Comparison of ENCODE assay signal across 13 mouse cellular contexts in genomic region chr3:42039632-42040031, GRCm38 (mm10).
DNase-seq lines count a peak whose midpoint lies in the region; ATAC-seq and TF ChIP-seq lines count a peak whose summit lies in the region.
"Had no signal": no experiment of that assay in that cellular context is flagged by ENCODE, and none has a peak within 500 bp of the region (broad histone marks: within the 10 kb centered on the region; RNA-seq: fewer than 3 reads in every experiment).

No protein-coding gene starts in this region.

- TF ChIP-seq POLR2A in myocyte (IDR thresholded peaks at IDR 0.05; ENCODE audit: insufficient read length, low read depth) = no peak

- H3K27me3 ChIP-seq in hindbrain, embryonic 11.5 days (ENCODE audit: control insufficient read depth, insufficient read depth, low read length) = no peaks in the 10 kb centered on the region
- no peaks in the 10 kb centered on the region for H3K27me3 ChIP-seq in hindbrain, embryonic 12.5 days
- H3K27me3 ChIP-seq in forebrain, embryonic 14.5 days (replicated peaks; ENCODE audit: control insufficient read depth, insufficient read depth, low read length) = no peaks in the 10 kb centered on the region
- no peaks in the 10 kb centered on the region for H3K27me3 ChIP-seq in myocyte (ENCODE audit: control insufficient read depth, insufficient read depth, insufficient read length)
- H3K27me3 ChIP-seq: intestine, embryonic 15.5 days; limb, embryonic 15.5 days had no signal

- ATAC-seq in hindbrain, embryonic 11.5 days (ENCODE audit: low FRiP score) = no peak
- ATAC-seq in hindbrain, embryonic 12.5 days (ENCODE audit: low FRiP score) = no peak
- ATAC-seq in forebrain, embryonic 14.5 days = no peak
- ATAC-seq in granulocyte monocyte progenitor cell, adult 5-6 weeks (replicated peaks; ENCODE audit: poor library complexity, severe bottlenecking) = no peak
- ATAC-seq: intestine, embryonic 15.5 days had no signal

- peak; percentile 2 for DNase-seq in hindbrain, embryonic 11.5 days (ENCODE audit: low spot score)
- peak; percentile 34 for DNase-seq in Muller cell, postnatal 12 days (ENCODE audit: inconsistent ontology term)
- peak; percentile 46 for DNase-seq in forebrain, embryonic 14.5 days (ENCODE audit: low spot score)
- no peak for DNase-seq in kidney, postnatal 25 days
- DNase-seq: adrenal gland, adult 2 months; kidney, postnatal 36 days; lung, embryonic 14.5 days; thymus, postnatal 36 days had no signal

- 29% methylated on average over 4 of the region's 4 CpGs for WGBS in hindbrain, embryonic 11.5 days
- 26% methylated on average over 4 of the region's 4 CpGs for WGBS in hindbrain, embryonic 12.5 days
- WGBS in forebrain, embryonic 14.5 days = 5% methylated on average over 4 of the region's 4 CpGs

- H3K4me1 ChIP-seq in hindbrain, embryonic 11.5 days (replicated peaks; ENCODE audit: control insufficient read depth, insufficient read depth, low read length) = no peaks in the 10 kb centered on the region
- H3K4me1 ChIP-seq in hindbrain, embryonic 12.5 days = no peaks in the 10 kb centered on the region
- no peaks in the 10 kb centered on the region for H3K4me1 ChIP-seq in forebrain, embryonic 14.5 days (ENCODE audit: control insufficient read depth, insufficient read depth, low read length)
- H3K4me1 ChIP-seq: intestine, embryonic 15.5 days; limb, embryonic 15.5 days had no signal

- H3K36me3 ChIP-seq in hindbrain, embryonic 11.5 days (ENCODE audit: control insufficient read depth, insufficient read depth, low read length) = no peaks in the 10 kb centered on the region
- no peaks in the 10 kb centered on the region for H3K36me3 ChIP-seq in hindbrain, embryonic 12.5 days
- no peaks in the 10 kb centered on the region for H3K36me3 ChIP-seq in forebrain, embryonic 14.5 days (ENCODE audit: control insufficient read depth, insufficient read depth, low read length)
- H3K36me3 ChIP-seq in myocyte (ENCODE audit: control insufficient read depth, insufficient read depth) = no peaks in the 10 kb centered on the region
- H3K36me3 ChIP-seq: intestine, embryonic 15.5 days; limb, embryonic 15.5 days had no signal

- no peak overlapping the region for H3K4me2 ChIP-seq in hindbrain, embryonic 11.5 days (replicated peaks; ENCODE audit: low read depth, low read length)
- H3K4me2 ChIP-seq in hindbrain, embryonic 12.5 days (replicated peaks) = no peak overlapping the region
- no peak overlapping the region for H3K4me2 ChIP-seq in forebrain, embryonic 14.5 days (ENCODE audit: low read length)
- peak overlapping the region; percentile 36 for H3K4me2 ChIP-seq in myocyte (ENCODE audit: low read depth)
- H3K4me2 ChIP-seq: intestine, embryonic 15.5 days; limb, embryonic 15.5 days; lung, embryonic 14.5 days had no signal

- H3K27ac ChIP-seq in hindbrain, embryonic 11.5 days (ENCODE audit: low read depth, low read length) = no peak overlapping the region
- H3K27ac ChIP-seq in hindbrain, embryonic 12.5 days = no peak overlapping the region
- H3K27ac ChIP-seq in forebrain, embryonic 14.5 days (ENCODE audit: low read depth, low read length) = no peak overlapping the region
- H3K27ac ChIP-seq: intestine, embryonic 15.5 days; limb, embryonic 15.5 days had no signal

- no peak overlapping the region for H3ac ChIP-seq in myocyte (ENCODE audit: control insufficient read depth, insufficient read length)

- H3K4me3 ChIP-seq in hindbrain, embryonic 11.5 days (ENCODE audit: low read depth, low read length) = no peak overlapping the region
- H3K4me3 ChIP-seq in hindbrain, embryonic 12.5 days = no peak overlapping the region
- H3K4me3 ChIP-seq in forebrain, embryonic 14.5 days (ENCODE audit: low read depth, low read length) = no peak overlapping the region
- H3K4me3 ChIP-seq in myocyte = no peak overlapping the region
- H3K4me3 ChIP-seq: intestine, embryonic 15.5 days; limb, embryonic 15.5 days had no signal

- H3K9me3 ChIP-seq in hindbrain, embryonic 11.5 days (ENCODE audit: control insufficient read depth, low read length) = no peaks in the 10 kb centered on the region
- H3K9me3 ChIP-seq in hindbrain, embryonic 12.5 days (replicated peaks) = no peaks in the 10 kb centered on the region
- no peaks in the 10 kb centered on the region for H3K9me3 ChIP-seq in forebrain, embryonic 14.5 days (replicated peaks; ENCODE audit: control insufficient read depth, low read length)
- H3K9me3 ChIP-seq: intestine, embryonic 15.5 days; limb, embryonic 15.5 days had no signal

- no peaks in the 10 kb centered on the region for H3K79me2 ChIP-seq in myocyte (ENCODE audit: control insufficient read depth, insufficient read depth)

- no peak overlapping the region for H3K9ac ChIP-seq in hindbrain, embryonic 11.5 days (ENCODE audit: low read depth, low read length)
- H3K9ac ChIP-seq in hindbrain, embryonic 12.5 days = no peak overlapping the region
- no peak overlapping the region for H3K9ac ChIP-seq in forebrain, embryonic 14.5 days (ENCODE audit: low read length)
- H3K9ac ChIP-seq: intestine, embryonic 15.5 days; limb, embryonic 15.5 days; lung, embryonic 14.5 days had no signal

TF ChIP-seq in myocyte, 11 proteins besides CTCF, POLR2A, EP300 and RAD21:
- TF ChIP-seq MAX (IDR thresholded peaks at IDR 0.05; ENCODE audit: low read depth) (no peak), REST (IDR thresholded peaks at IDR 0.05; ENCODE audit: insufficient read depth, insufficient read length) (no peak), MYOG (IDR thresholded peaks at IDR 0.05; ENCODE audit: control insufficient read depth in 1 of 3, insufficient read depth in 1 of 3, insufficient read length in 2 of 3, low read depth in 2 of 3) (no peak), TCF12 (IDR thresholded peaks at IDR 0.05; ENCODE audit: insufficient read depth, poor library complexity, severe bottlenecking) (no peak), TCF3 (IDR thresholded peaks at IDR 0.05; ENCODE audit: insufficient read length, low read depth) (no peak), E2F4 (IDR thresholded peaks at IDR 0.05; ENCODE audit: insufficient read depth) (no peak), MYOD1 (IDR thresholded peaks at IDR 0.05; ENCODE audit: control insufficient read depth in 1 of 3, insufficient read length in 2 of 3, low read depth in 2 of 3) (no peak), USF1 (IDR thresholded peaks at IDR 0.05; ENCODE audit: low read depth) (no peak), SRF (IDR thresholded peaks at IDR 0.05; ENCODE audit: control insufficient read depth, insufficient read length, low read depth) (no peak), POLR2AphosphoS2 (IDR thresholded peaks at IDR 0.05; ENCODE audit: insufficient read length, low read depth) (no peak), CEBPB (IDR thresholded peaks at IDR 0.05; ENCODE audit: insufficient read depth, poor library complexity, severe bottlenecking) (no peak)
TF ChIP-seq in myocyte: peak in this region for 0.

Comparison
In these comparisons a context has a peak if more than half of its experiments do, and no peak if none do; other contexts are left out.
1. DNase-seq: peak in hindbrain, embryonic 11.5 days (single experiment), Muller cell, postnatal 12 days (single experiment) and forebrain, embryonic 14.5 days (single experiment); none in kidney, postnatal 25 days (0 of 2).